Mouse (Mus musculus) induced T-regulatory cell, adult 2 months (primary cell): ENCODE results near the gene Uhrf2.
A peak's percentile ranks its signal among the peaks of the same experiment; 100 is the strongest.
"Not testable (repeated sequence)": the region's sequence is repeated elsewhere in the genome, so short reads cannot be mapped to it uniquely, and the experiment has no call there.

Experiments
- DNase-seq: peaks from one replicate; pipeline ENCODE4 v3.0.0-alpha.2; 2012; ENCODE audit warnings: low read depth

Gene Uhrf2

GRCm38 (mm10) chr19:30029894-30030635, at the start of gene Uhrf2:
Gene Uhrf2, plus strand, starts transcription at chr19:30030513.
- peak; percentile 97 for DNase-seq

- no peak for DNase-seq
Observed at GRCm38 (mm10) chr19:29984208-29985005, 45.9 kb upstream of the Uhrf2 start.

- no peak for DNase-seq
Observed at GRCm38 (mm10) chr19:29986464-29987091, 43.7 kb upstream of the Uhrf2 start.

- DNase-seq, result no peak
Observed at GRCm38 (mm10) chr19:30000406-30001365, 29.6 kb upstream of the Uhrf2 start.

- DNase-seq, result no peak
Observed at GRCm38 (mm10) chr19:30001550-30001949, 28.8 kb upstream of the Uhrf2 start.

GRCm38 (mm10) chr19:30003621-30004020, 26.7 kb upstream of the Uhrf2 start, which contains the start of gene Trpd52l3:
Gene Trpd52l3, plus strand, starts transcription at chr19:30003790.
- no peak for DNase-seq

- DNase-seq, result no peak
Observed at GRCm38 (mm10) chr19:30006371-30006770, 23.9 kb upstream of the Uhrf2 start.

GRCm38 (mm10) chr19:30010520-30011296, 19.6 kb upstream of the Uhrf2 start:
- DNase-seq, result no peak

- DNase-seq, result no peak
Observed at GRCm38 (mm10) chr19:30014331-30014730, 16.0 kb upstream of the Uhrf2 start.

- no peak for DNase-seq
Observed at GRCm38 (mm10) chr19:30016156-30016555, 14.2 kb upstream of the Uhrf2 start.

GRCm38 (mm10) chr19:30023419-30023818, 6.9 kb upstream of the Uhrf2 start:
- not testable (repeated sequence) for DNase-seq

GRCm38 (mm10) chr19:30029002-30029710, 1.2 kb upstream of the Uhrf2 start:
- no peak for DNase-seq

GRCm38 (mm10) chr19:30030636-30031467, 539 bp downstream of the Uhrf2 start:
- no peak for DNase-seq

GRCm38 (mm10) chr19:30031468-30031931, 1.2 kb downstream of the Uhrf2 start:
- peak; percentile 56 for DNase-seq

GRCm38 (mm10) chr19:30032206-30032605, 1.9 kb downstream of the Uhrf2 start:
- DNase-seq, result no peak

GRCm38 (mm10) chr19:30035361-30035760, 5.0 kb downstream of the Uhrf2 start:
- DNase-seq, result no peak

- DNase-seq, result peak; percentile 87
Observed at GRCm38 (mm10) chr19:30043691-30044090, 13.4 kb downstream of the Uhrf2 start.

- no peak for DNase-seq
Observed at GRCm38 (mm10) chr19:30044630-30045029, 14.3 kb downstream of the Uhrf2 start.

- DNase-seq, result peak; percentile 73
Observed at GRCm38 (mm10) chr19:30045857-30046256, 15.5 kb downstream of the Uhrf2 start.
